Mouse (Mus musculus): ENCODE measurements around the gene Tbc1d24. TPM values are rescaled to one million over a fixed set of nuclear protein-coding genes. Genes with fewer than 3 reads are reported as not detected.

The Tbc1d24 gene
- 7.0 TPM for polyA plus RNA-seq (2014; fragmentation: Illumina TruSeq; extraction: RNeasy Lipid Tissue Mini Kit (QIAGEN cat#74804); ENCODE audit: low read depth, low replicate concordance)

DNA sequence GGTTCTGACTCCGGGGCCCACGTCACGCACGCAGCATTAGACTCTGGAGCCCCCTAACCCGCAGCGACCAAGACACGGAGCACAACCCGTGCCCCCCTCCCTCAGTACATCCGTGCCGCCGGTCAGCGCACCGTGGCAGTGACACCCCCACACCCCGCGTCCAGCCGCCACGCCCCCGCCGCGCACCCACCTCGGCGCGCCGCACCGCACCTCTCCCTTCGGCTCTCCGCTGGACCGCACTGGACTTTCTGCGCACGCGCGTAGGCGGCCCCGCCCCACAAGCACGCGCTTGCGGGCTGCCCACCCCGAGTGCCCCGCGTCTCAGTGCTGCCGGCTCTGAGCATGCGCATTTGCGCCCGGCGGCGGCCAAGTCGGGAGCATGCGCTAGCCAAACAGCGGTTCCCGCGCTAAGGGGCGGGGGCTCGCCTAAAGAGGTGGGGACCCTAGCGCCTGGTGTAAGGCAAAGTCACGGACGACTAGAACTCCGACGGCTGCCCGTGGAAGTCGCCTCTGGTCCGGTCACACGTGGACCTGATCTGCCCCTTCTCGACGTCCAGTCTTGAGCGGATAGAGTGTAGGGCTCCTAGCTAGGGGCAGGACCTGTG, at the start of gene Tbc1d24:
Gene Tbc1d24 (minus strand): TSS at position 279 of the 605 bp plus-strand sequence.

DNA sequence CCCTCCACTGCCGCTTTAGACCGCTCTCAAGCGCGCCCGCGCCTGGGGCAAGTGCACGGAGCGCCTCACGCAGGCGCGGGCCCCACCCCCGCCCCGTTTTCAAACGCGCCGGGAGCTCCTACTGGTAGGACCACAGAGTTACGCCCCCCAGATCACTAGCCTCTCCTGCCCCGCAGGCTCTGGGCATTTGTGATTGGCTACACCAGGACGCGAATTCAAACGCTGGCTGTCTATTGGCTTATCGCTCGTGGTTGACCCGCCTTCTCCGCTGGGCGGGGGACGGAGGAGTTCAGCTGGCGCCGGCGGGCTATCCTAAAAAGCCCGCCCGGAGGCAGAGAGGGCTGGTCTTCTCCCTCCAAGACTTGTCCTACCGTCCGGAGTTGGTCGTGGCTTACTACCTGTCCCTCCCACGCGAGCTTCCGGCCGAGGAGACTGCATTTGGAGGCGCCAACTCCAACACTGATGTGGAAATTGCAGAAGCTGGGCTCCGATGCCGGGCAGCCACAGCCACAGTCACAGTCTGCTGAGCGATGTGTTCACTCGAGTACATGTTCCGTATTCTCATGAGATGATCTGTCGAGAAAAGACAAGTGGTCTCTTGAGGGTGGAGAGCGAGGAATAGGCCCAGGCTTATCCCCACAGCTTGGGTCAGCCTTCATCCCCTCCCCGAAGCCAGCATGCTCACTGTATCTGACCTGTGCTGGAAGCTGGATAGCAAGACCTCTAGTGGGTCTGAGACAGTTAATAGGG, 46.1 kb upstream of the Tbc1d24 start, which contains the start of gene Ccnf:
Gene Ccnf (minus strand): TSS at position 165 of the 750 bp plus-strand sequence.

DNA sequence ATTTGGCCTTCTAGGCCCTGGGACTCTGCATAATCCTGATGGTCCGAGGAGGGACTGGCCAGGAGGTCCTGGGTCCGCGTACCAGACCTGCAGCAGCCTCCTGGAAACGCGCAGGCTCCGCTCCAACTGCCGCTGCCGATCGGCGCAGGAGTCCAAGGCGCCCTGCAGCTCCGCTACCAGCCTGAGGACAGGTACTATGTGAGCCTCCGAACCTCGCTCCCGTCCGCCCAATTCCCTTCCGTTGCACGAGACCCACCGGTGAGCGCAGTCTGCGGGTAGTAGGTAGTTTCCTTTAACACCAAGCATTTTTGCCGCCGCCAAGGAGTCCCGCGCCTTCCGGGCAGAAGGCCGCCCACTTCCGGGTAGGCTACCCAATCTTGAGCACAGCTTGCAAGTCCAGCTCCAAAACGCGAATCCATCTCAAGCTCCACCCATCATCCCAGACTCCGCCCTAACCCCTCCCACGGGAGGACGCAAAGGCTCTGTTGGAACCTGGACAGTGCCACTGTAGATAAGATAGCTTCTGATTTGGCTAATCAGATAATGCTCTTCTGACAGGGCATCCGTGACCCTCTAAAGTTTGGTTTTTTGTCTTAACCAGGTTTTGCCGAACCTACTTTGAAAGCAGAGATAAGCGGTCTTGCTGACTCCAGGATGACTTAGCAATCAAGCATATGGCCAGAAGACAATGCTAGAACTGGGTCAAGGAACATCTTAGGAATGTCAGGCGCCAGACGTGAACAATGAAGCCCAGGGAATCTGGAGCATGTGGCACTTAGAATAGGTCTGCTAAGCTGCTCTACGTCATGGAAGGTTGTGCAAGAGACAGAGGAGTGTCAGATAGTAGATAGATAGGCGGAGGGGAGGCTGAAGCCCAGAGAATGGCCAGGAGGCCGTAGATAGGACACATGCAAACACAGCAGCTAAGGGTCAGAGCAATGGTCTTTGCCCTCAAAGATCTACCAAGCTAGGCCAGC, 15.4 kb upstream of the Tbc1d24 start, which contains the start of gene Tedc2:
Gene Tedc2 (minus strand): TSS at position 417 of the 977 bp plus-strand sequence.

DNA sequence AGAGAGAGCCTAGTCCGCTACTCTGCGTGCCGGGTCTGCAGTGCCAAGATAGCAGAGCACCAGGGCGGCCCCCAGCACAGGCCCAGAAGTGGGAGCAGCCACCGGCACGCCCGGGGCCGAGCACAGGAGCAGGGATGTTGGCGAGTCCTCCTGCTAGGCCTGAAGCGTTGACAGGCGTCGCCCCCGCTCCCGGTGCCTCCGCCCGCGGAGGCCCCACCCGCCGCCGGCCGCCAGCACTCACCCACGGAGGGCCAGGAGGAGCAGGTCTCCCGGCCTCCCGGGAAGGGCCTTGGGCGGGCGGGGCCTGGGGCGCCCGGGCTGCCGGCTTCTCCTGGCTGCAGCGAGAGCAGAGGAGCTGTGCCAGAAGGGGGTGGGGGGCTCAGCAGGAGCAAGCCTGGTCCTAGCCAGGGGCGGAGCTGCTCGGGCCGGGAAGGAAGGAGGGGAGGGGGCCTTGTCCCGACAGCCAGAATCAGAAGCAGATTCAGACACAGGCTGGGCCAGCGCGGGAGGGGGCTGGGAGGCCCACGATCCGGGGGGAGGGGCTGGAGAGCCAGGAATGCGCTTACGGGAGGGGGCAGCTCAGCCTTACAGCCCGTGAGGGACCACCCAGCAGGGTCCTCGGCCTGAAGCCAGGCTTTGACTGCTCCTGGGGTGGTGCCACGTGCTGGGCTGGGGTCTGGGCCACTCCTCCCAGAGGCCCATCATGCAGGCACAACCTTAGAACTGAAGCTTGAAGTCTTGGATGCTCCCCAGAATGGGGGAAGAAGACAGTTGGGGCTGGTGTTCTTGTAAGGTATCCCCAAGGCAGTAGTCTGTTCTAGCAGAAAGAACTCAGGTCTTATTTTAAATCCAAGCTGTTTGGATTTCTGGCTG, 3.9 kb upstream of the Tbc1d24 start, which contains the start of gene Ntn3:
Gene Ntn3 (minus strand): TSS at position 489 of the 873 bp plus-strand sequence.

DNA sequence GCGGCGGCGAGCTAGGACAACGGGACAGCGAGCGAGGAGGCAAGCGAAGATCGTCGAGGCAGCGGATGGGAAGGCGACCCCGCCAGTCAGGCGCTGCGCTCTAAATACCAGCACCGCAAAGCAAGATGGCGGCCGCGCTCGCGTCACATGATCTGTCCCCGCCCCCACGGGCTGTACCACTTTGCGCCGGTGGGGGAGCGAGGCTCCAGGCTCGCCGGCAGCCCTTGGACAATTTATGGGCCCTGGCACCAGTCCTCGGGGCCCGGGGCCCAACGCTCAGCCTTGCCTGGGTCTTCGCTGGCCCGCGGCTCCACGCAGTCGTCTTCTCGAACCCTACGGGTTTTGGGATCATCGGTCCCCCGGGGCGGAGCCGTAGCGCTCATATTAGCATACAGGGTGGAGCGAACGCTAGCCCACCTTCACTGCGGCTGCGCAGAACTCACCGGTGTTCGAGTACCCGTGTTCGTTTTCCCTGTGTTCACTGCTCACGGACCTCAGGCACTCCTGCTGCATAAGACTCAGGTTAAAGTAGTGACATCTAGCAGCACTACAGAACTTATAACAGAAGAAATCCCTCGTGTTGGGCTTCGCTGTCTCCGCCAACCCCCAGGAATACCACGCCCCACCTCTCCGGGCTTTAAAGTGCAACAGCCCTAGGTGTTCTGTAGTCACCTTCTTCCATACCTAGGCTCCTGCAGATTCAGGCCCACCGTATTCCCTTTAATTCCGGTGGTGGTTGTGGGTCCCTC, 35.9 kb downstream of the Tbc1d24 start, which contains the start of gene Atp6v0c:
Gene Atp6v0c (minus strand): TSS at position 386 of the 749 bp plus-strand sequence.

DNA sequence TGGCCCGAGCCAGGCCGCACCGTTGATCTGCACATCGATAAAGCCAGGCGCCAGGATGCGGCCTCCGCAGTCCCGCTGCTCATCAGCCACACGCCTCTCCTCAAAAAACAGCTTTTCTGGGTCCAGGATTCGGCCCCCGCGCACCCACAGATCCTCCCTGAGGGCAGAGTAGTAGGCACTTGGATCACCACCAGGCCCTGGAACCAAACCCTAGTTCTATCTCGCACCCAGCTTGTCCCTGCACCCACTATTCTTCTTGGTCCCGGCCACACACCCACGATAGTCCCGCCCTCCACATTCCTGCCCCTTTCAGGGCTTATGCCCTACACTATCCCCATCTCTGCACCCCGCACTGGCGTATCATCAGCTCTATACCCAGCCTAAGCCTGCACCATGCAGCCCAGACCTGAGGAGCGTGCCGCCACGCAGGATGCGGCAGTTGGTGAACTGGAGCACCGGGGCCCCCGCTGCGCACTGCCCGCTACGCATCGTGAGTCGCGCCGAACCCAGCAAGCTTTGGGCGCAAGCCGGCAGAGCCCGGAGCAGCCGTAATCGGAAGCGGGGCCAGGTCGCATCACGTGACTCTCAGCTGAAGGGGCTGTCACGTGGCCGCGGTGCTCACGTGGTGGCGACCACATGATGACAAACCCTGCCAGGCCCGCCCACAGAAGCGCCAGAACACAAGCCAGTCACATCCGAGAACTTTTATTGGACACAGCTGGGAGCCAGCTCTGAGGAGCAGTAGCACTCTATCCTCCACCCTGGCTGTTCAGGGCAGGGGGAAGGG, 42.0 kb downstream of the Tbc1d24 start, which contains the start of gene Amdhd2:
Gene Amdhd2 (minus strand): TSS at position 591 of the 787 bp plus-strand sequence.

DNA sequence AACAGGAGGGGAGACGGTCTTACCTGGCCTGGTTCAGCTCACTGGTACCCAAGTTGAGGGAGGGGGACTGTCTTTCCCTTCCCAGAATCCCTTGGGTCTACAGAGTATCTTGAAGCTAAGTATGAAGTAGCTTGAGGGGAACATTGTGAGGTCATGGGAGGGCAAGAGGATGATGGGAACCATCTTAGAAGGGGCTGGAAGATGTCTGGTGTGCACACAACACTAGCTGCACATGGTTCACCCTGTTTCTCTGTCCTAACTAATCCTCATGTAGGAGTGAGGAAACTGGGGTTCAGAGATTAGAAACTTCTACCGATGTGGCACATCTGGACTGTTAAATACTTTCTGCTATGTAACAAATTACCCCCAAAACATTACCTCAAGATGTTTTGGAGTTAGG, 54.5 kb downstream of the Tbc1d24 start, which contains the start of gene Pdpk1:
Gene Pdpk1 (minus strand): TSS at position 101 of the 400 bp plus-strand sequence.

Other genes with a start within 250 kb of the Tbc1d24 start
- not detected for gene Prss30, start 225.0 kb downstream of the Tbc1d24 start, polyA plus RNA-seq (2014; fragmentation: Illumina TruSeq; extraction: RNeasy Lipid Tissue Mini Kit (QIAGEN cat#74804); ENCODE audit: low read depth, low replicate concordance)
- gene Prss22, start 207.5 kb downstream of the Tbc1d24 start, polyA plus RNA-seq (2014; fragmentation: Illumina TruSeq; extraction: RNeasy Lipid Tissue Mini Kit (QIAGEN cat#74804); ENCODE audit: low read depth, low replicate concordance): not detected
- not detected for gene Prss27, start 167.4 kb downstream of the Tbc1d24 start, polyA plus RNA-seq (2014; fragmentation: Illumina TruSeq; extraction: RNeasy Lipid Tissue Mini Kit (QIAGEN cat#74804); ENCODE audit: low read depth, low replicate concordance)
- 7.5 TPM for gene Kctd5, start 132.1 kb downstream of the Tbc1d24 start, polyA plus RNA-seq (2014; fragmentation: Illumina TruSeq; extraction: RNeasy Lipid Tissue Mini Kit (QIAGEN cat#74804); ENCODE audit: low read depth, low replicate concordance)
- 17.7 TPM for gene Pdpk1, start 54.6 kb downstream of the Tbc1d24 start, polyA plus RNA-seq (2014; fragmentation: Illumina TruSeq; extraction: RNeasy Lipid Tissue Mini Kit (QIAGEN cat#74804); ENCODE audit: low read depth, low replicate concordance)
- gene Amdhd2, start 41.8 kb downstream of the Tbc1d24 start, polyA plus RNA-seq (2014; fragmentation: Illumina TruSeq; extraction: RNeasy Lipid Tissue Mini Kit (QIAGEN cat#74804); ENCODE audit: low read depth, low replicate concordance): not detected
- 36.0 TPM for gene Atp6v0c, start 35.9 kb downstream of the Tbc1d24 start, polyA plus RNA-seq (2014; fragmentation: Illumina TruSeq; extraction: RNeasy Lipid Tissue Mini Kit (QIAGEN cat#74804); ENCODE audit: low read depth, low replicate concordance)
- 0.32 TPM for gene Ntn3, start 4.0 kb upstream of the Tbc1d24 start, polyA plus RNA-seq (2014; fragmentation: Illumina TruSeq; extraction: RNeasy Lipid Tissue Mini Kit (QIAGEN cat#74804); ENCODE audit: low read depth, low replicate concordance)
- gene Tedc2, start 15.3 kb upstream of the Tbc1d24 start, polyA plus RNA-seq (2014; fragmentation: Illumina TruSeq; extraction: RNeasy Lipid Tissue Mini Kit (QIAGEN cat#74804); ENCODE audit: low read depth, low replicate concordance): 19.8 TPM
- 0.50 TPM for gene Ccnf, start 45.9 kb upstream of the Tbc1d24 start, polyA plus RNA-seq (2014; fragmentation: Illumina TruSeq; extraction: RNeasy Lipid Tissue Mini Kit (QIAGEN cat#74804); ENCODE audit: low read depth, low replicate concordance)
- not detected for gene Abca17, start 145.5 kb upstream of the Tbc1d24 start, polyA plus RNA-seq (2014; fragmentation: Illumina TruSeq; extraction: RNeasy Lipid Tissue Mini Kit (QIAGEN cat#74804); ENCODE audit: low read depth, low replicate concordance)
- gene Abca3, start 146.4 kb upstream of the Tbc1d24 start, polyA plus RNA-seq (2014; fragmentation: Illumina TruSeq; extraction: RNeasy Lipid Tissue Mini Kit (QIAGEN cat#74804); ENCODE audit: low read depth, low replicate concordance): 8.9 TPM
- 19.3 TPM for gene Rnps1, start 209.0 kb upstream of the Tbc1d24 start, polyA plus RNA-seq (2014; fragmentation: Illumina TruSeq; extraction: RNeasy Lipid Tissue Mini Kit (QIAGEN cat#74804); ENCODE audit: low read depth, low replicate concordance)
- gene Eci1, start 221.1 kb upstream of the Tbc1d24 start, polyA plus RNA-seq (2014; fragmentation: Illumina TruSeq; extraction: RNeasy Lipid Tissue Mini Kit (QIAGEN cat#74804); ENCODE audit: low read depth, low replicate concordance): 61.8 TPM
- gene Dnase1l2, start 237.5 kb upstream of the Tbc1d24 start, polyA plus RNA-seq (2014; fragmentation: Illumina TruSeq; extraction: RNeasy Lipid Tissue Mini Kit (QIAGEN cat#74804); ENCODE audit: low read depth, low replicate concordance): not detected

Measured in liver, adult 10 weeks (tissue).